Mouse (Mus musculus) megakaryocyte, embryonic 14.5 days (primary cell): Measurements from ENCODE around the gene Tmem120b. TPM values are rescaled to one million over a fixed set of nuclear protein-coding genes. Genes with fewer than 3 reads are reported as not detected.
A peak's percentile ranks its signal among the peaks of the same experiment; 100 is the strongest.

ENCODE experiments used
- H3K27me3 ChIP-seq: replicated peaks from 2 replicates; pipeline ENCODE3; 2012; ENCODE audit warnings: inconsistent platforms
- H3K36me3 ChIP-seq: replicated peaks from 2 replicates; pipeline ENCODE3; 2012; ENCODE audit warnings: low read length, inconsistent platforms, mixed read lengths
- H3K4me1 ChIP-seq: 2 replicates; pipeline ENCODE4 v1.6.1; 2012; ENCODE audit warnings: inconsistent platforms
- H3K4me3 ChIP-seq: replicated peaks from 2 replicates; pipeline ENCODE3; 2012; ENCODE audit warnings: moderate library complexity, mild to moderate bottlenecking, inconsistent platforms
- H3K9me3 ChIP-seq: 2 replicates; pipeline ENCODE4 v1.6.1; 2012; ENCODE audit warnings: inconsistent platforms
- FLI1 ChIP-seq: IDR thresholded peaks from 2 replicates; pipeline ENCODE4 v1.6.1; 2012; ENCODE audit warnings: low read length, inconsistent platforms, mixed read lengths
- GATA1 ChIP-seq: IDR thresholded peaks from 3 replicates; pipeline ENCODE4 v1.6.1; 2012; ENCODE audit warnings: mixed read lengths, low read length, inconsistent platforms, borderline replicate concordance
- polyA plus RNA-seq: library from polyadenylated mRNA; stranded (reverse); fragments of >175 nt; gene quantifications from 2 replicates; pipeline ENCODE4 v1.2.3, GENCODE M21; 2012; ENCODE audit warnings: low replicate concordance; ENCODE audit not compliant: insufficient read depth

Tmem120b gene
- polyA plus RNA-seq, 1 experiment: 6.9 TPM

GRCm38 (mm10) chr5:123138230-123138911 lies 70.2 kb downstream of the Tmem120b start:
- no peaks in the 10 kb centered on the region for H3K27me3 ChIP-seq
- H3K36me3 ChIP-seq: peaks cover 51% of the 10 kb centered on the region
- no peak for TF ChIP-seq FLI1
- no peak for TF ChIP-seq GATA1
- no peaks in the 10 kb centered on the region for H3K9me3 ChIP-seq
- H3K4me1 ChIP-seq: peaks cover 52% of the 10 kb centered on the region
- H3K4me3 ChIP-seq: peak overlapping the region; percentile 96

- Histone ChIP-seq H3K27me3 (no peaks in the 10 kb centered on the region), H3K9me3 (no peaks in the 10 kb centered on the region), H3K4me1 (peaks cover 48% of the 10 kb centered on the region), H3K4me3 (peak overlapping the region; percentile 96), H3K36me3 (peaks cover 46% of the 10 kb centered on the region)
- TF ChIP-seq FLI1: no peak
- no peak for TF ChIP-seq GATA1
Measured at GRCm38 (mm10) chr5:123138953-123139721, 70.9 kb downstream of the Tmem120b start.

- H3K4me1 ChIP-seq: peaks cover 48% of the 10 kb centered on the region
- peaks cover 46% of the 10 kb centered on the region for H3K36me3 ChIP-seq
- H3K9me3 ChIP-seq: no peaks in the 10 kb centered on the region
- H3K27me3 ChIP-seq: no peaks in the 10 kb centered on the region
- TF ChIP-seq FLI1 (no peak), GATA1 (no peak)
- H3K4me3 ChIP-seq: peak overlapping the region; percentile 96
Measured at GRCm38 (mm10) chr5:123139722-123140627, 71.8 kb downstream of the Tmem120b start.

DNA sequence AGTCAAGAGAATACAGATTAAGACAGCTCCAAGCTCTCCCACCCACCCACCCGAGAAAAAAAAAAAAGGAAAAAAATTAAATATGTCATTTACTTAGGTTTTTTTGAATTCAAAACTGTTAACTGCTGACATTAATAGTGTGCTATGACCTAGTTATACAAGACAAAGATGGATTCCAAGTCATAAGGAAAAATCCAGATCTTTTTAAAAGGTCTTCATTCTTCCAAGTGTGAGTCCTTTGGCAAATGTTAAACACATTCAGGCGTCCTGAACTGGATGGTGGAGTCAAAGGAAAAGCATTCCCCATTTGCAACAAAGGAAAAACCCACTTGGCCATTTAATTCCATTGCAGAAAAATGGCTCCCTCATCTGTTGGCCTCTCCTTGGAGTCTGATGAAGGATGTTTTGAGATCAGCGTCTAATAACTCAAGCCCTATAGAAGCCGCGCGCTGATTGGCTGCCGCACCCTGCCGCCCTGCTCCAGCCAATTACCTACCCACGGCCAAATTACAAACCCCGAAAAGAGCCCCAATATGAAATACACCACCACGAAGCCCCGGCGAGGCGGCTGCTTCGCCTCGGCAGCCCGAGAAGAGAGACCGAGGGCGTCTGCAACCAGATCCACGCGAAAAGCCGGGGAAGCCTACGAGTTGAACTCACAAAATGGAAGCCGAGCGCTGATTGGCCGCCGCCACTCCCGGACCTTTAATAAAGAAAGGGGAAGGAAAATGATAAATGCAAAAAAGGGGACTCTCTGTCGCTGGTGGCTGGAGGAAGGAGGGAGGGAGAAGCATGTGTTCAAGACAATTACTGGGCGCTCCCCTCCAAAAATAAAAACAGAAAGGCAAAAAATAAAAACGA lies 72.7 kb downstream of the Tmem120b start:
- Histone ChIP-seq H3K4me3 (peak overlapping the region; percentile 96), H3K36me3 (peaks cover 46% of the 10 kb centered on the region), H3K9me3 (no peaks in the 10 kb centered on the region), H3K27me3 (no peaks in the 10 kb centered on the region), H3K4me1 (peaks cover 48% of the 10 kb centered on the region)
- TF ChIP-seq FLI1: no peak
- TF ChIP-seq GATA1: no peak

- Histone ChIP-seq H3K36me3 (peaks cover 46% of the 10 kb centered on the region), H3K27me3 (no peaks in the 10 kb centered on the region), H3K9me3 (no peaks in the 10 kb centered on the region), H3K4me3 (peak overlapping the region; percentile 96), H3K4me1 (peaks cover 48% of the 10 kb centered on the region)
- TF ChIP-seq GATA1 (no peak), FLI1 (no peak)
Measured at GRCm38 (mm10) chr5:123141555-123142160, 73.4 kb downstream of the Tmem120b start.

GRCm38 (mm10) chr5:123142161-123143157 lies 74.2 kb downstream of the Tmem120b start, which contains the start of gene Setd1b:
TSS of gene Setd1b (plus strand) at chr5:123142193.
- no peak for TF ChIP-seq FLI1
- TF ChIP-seq GATA1: no peak
- Histone ChIP-seq H3K36me3 (peaks cover 46% of the 10 kb centered on the region), H3K27me3 (no peaks in the 10 kb centered on the region), H3K4me1 (peaks cover 48% of the 10 kb centered on the region), H3K9me3 (no peaks in the 10 kb centered on the region), H3K4me3 (peak within 1 kb of the TSS; percentile 96)

GRCm38 (mm10) chr5:123143251-123143970 lies 75.2 kb downstream of the Tmem120b start:
- H3K27me3 ChIP-seq: no peaks in the 10 kb centered on the region
- peaks cover 50% of the 10 kb centered on the region for H3K36me3 ChIP-seq
- H3K4me1 ChIP-seq: peaks cover 51% of the 10 kb centered on the region
- peak overlapping the region; percentile 96 for H3K4me3 ChIP-seq
- TF ChIP-seq FLI1: no peak
- no peak for TF ChIP-seq GATA1
- no peaks in the 10 kb centered on the region for H3K9me3 ChIP-seq
